Mouse (Mus musculus) midbrain, embryonic 15.5 days (tissue): ENCODE measurements around the gene Slc17a4. TPM values are rescaled to one million over a fixed set of nuclear protein-coding genes. Genes with fewer than 3 reads are reported as not detected.

ENCODE experiments used
- ATAC-seq: fragments of 200-750 bp; cut with Nextera tagmentation; replicated peaks from 2 replicates; pipeline ENCODE4 v1.8.0; 2017; ENCODE audit warnings: moderate TSS enrichment
- H3K27ac ChIP-seq: fragments of 300-500 bp; sonication (generic); 2 replicates; pipeline ENCODE4 v1.5.1; 2015; ENCODE audit warnings: mild to moderate bottlenecking, inconsistent platforms
- H3K27me3 ChIP-seq: fragments of 300-500 bp; sonication (generic); replicated peaks from 2 replicates; pipeline ENCODE4 v1.6.1; 2015; ENCODE audit warnings: inconsistent platforms
- H3K36me3 ChIP-seq: fragments of 300-500 bp; sonication (generic); replicated peaks from 2 replicates; pipeline ENCODE4 v1.6.1; 2015; ENCODE audit warnings: inconsistent platforms
- H3K4me1 ChIP-seq: fragments of 300-500 bp; sonication (generic); 2 replicates; pipeline ENCODE4 v1.6.1; 2015; ENCODE audit warnings: inconsistent platforms
- H3K4me2 ChIP-seq: fragments of 300-500 bp; sonication (generic); 2 replicates; pipeline ENCODE4 v1.6.1; 2015; ENCODE audit warnings: inconsistent platforms, mild to moderate bottlenecking, moderate library complexity
- H3K4me3 ChIP-seq: fragments of 300-500 bp; sonication (generic); 2 replicates; pipeline ENCODE4 v1.5.1; 2015; ENCODE audit warnings: mild to moderate bottlenecking, inconsistent platforms
- H3K9ac ChIP-seq: fragments of 300-500 bp; sonication (generic); 2 replicates; pipeline ENCODE4 v1.6.1; 2015; ENCODE audit warnings: mild to moderate bottlenecking, inconsistent platforms
- H3K9me3 ChIP-seq: fragments of 300-500 bp; sonication (generic); 2 replicates; pipeline ENCODE4 v1.6.1; 2016; ENCODE audit warnings: inconsistent platforms
- WGBS: fragments of 180-500 bp; shearing (Covaris S2); methylation state at CpG from one replicate; pipeline ENCODE4 v1.1.7; 2015; ENCODE audit warnings: mixed read lengths; 5-methylcytosine and 5-hydroxymethylcytosine counted together
- polyA plus RNA-seq: library from polyadenylated mRNA; unstranded; fragments of >200 nt; fragmentation: Nextera tagmentation; extraction: Ambion mirVana; gene quantifications from 2 replicates; pipeline ENCODE4 v1.2.1, GENCODE M21; 2015

The Slc17a4 gene
- not detected in 2 replicates for polyA plus RNA-seq

DNA sequence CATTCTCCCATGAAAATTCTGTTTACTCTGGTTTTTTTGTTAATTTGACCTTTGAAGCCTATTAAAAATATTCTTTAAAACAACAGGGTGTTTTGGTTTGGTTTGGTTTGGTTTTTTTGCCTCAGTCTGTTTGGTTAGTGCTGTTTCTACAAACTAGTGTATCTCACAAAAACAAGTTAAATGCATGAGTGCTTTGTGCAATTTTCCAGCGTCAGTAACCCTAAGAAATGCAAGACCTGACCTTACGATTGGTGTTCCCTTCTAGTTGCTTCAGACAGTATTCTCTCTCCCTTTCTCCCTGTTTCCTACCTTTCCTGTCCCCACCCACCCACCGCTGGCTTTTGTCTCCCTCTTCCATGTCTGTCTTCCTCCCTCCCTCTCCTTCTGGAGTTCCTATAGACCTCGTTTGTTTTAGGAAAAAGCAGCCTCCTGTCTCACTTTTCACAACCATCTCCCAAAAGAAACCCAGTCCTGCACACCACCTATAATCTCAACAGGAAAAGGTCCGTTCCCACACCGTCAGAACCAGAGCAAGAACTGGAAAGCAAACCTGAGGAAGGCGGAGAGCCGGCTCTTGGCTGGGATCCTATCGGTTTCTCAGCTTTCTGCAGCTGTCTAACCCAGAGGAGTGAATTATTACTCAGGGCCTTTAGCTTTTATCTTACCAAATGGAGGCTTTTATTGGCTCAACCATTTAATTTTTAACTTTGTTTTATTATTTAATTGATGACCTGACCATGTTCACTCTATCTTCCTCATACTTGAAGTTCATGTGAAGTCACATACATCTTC is at the start of gene Slc17a4:
TSS of gene Slc17a4 (minus strand) at position 634 of the 792 bp plus-strand sequence.
- Histone ChIP-seq H3K36me3 (no peaks in the 10 kb centered on the region), H3K27me3 (no peaks in the 10 kb centered on the region), H3K27ac (no peak within 1 kb of the TSS), H3K4me3 (no peak within 1 kb of the TSS), H3K4me1 (no peaks in the 10 kb centered on the region), H3K9me3 (no peaks in the 10 kb centered on the region), H3K4me2 (no peak within 1 kb of the TSS), H3K9ac (no peak within 1 kb of the TSS)
- no peak for ATAC-seq
- WGBS = 72% methylated on average over 9 of the region's 9 CpGs

DNA sequence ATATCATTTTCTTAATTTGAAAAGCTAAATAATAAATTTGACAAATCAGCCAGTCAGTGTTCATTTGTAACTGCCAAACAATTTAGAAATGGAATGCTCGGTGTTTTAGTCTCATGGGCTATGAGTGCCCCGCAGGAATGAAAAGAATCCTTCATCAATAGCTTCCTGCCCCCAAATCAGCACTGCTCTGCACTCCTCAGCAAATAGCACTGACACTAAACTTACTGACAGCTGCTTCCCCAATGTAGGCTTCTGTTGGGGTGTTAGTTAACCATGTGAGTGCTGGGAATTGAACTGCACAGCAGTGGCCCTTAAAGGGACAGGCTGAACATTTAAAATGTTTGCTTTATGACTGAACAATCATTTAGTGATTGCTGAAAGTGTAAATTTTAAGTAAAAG is 45.0 kb upstream of the Slc17a4 start:
- Histone ChIP-seq H3K27me3 (no peaks in the 10 kb centered on the region), H3K4me1 (peaks cover 8% of the 10 kb centered on the region; the same call in 1 of the 2 replicates), H3K9ac (no peak overlapping the region), H3K9me3 (no peaks in the 10 kb centered on the region), H3K27ac (no peak overlapping the region), H3K4me2 (no peak overlapping the region), H3K4me3 (no peak overlapping the region), H3K36me3 (no peaks in the 10 kb centered on the region)
- WGBS = 14% methylated on average over 2 of the region's 2 CpGs
- no peak for ATAC-seq

DNA sequence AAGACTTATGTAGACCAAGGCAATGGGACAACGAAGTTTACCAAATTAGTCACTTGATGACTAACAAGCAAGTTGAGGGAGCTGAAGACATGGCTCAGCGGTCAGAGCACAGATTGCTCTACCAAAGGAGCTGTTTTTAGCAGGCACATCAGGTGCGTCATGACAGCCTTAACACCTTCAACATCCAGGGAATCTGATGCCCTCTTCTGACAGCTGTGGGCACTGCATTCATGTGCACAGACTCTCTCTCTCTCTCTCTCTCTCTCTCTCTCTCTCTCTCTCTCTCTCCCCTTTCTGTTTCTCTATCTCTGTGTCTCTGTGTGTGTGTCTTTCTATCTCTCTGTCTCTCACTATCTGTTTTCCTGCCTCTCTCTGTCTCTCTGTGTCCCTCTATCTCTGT is 36.1 kb upstream of the Slc17a4 start:
- H3K27me3 ChIP-seq = no peaks in the 10 kb centered on the region

DNA sequence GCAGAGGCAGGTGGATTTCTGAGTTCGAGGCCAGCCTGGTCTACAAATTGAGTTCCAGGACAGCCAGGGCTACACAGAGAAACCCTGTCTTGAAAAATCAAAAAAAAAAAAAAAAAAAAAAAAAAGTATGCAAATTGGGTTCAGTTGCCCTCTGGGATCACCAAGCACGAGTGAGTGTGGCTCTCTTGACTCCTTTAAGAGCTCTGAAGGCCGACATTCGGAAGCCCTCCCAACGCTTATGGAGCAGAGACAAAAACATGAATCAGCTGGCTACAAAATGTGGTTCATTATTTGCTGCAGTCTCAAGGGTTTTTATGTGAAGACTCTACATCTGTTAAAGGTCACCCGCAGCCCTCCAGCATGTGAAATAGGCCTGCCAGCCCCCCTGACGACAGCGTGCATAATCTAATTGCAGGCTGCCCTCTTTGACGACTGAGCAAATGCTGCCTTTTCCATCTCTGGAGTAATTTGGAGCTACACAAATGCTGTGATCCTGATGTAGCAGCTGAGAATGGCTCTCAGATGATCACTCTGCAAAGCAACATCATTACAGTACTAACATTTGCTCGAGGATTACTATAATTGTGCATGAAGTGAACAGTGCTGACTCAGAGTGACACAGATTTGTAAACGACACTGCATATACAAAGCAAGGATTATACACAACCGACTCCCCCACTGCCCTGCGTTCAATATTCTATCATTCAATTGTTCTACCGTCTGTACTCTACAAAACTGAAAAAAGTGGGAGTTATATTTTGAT is 34.9 kb upstream of the Slc17a4 start:
- H3K36me3 ChIP-seq = no peaks in the 10 kb centered on the region
- H3K9me3 ChIP-seq = no peaks in the 10 kb centered on the region
- peaks cover 4% of the 10 kb centered on the region; the same call in 1 of the 2 replicates for H3K4me1 ChIP-seq
- WGBS = 18% methylated on average over 14 of the region's 14 CpGs
- 0 out of 2 replicates have a peak overlapping the region, but pooled peaks have one; percentile 16 for H3K27ac ChIP-seq
- H3K9ac ChIP-seq = no peak overlapping the region
- H3K4me2 ChIP-seq = no peak overlapping the region
- H3K27me3 ChIP-seq = no peaks in the 10 kb centered on the region
- no peak overlapping the region for H3K4me3 ChIP-seq
- ATAC-seq = peak; percentile 86

More for the DNA sequence above, 36.1 kb upstream of the Slc17a4 start:
- H3K4me3 ChIP-seq = no peak overlapping the region
- H3K4me2 ChIP-seq = no peak overlapping the region
- no peaks in the 10 kb centered on the region for H3K36me3 ChIP-seq
- no peaks in the 10 kb centered on the region for H3K9me3 ChIP-seq
- H3K27ac ChIP-seq = no peak overlapping the region
- H3K9ac ChIP-seq = no peak overlapping the region
- ATAC-seq = no peak
- peaks cover 4% of the 10 kb centered on the region; the same call in 1 of the 2 replicates for H3K4me1 ChIP-seq
- WGBS = 77% methylated on average over 3 of the region's 3 CpGs

DNA sequence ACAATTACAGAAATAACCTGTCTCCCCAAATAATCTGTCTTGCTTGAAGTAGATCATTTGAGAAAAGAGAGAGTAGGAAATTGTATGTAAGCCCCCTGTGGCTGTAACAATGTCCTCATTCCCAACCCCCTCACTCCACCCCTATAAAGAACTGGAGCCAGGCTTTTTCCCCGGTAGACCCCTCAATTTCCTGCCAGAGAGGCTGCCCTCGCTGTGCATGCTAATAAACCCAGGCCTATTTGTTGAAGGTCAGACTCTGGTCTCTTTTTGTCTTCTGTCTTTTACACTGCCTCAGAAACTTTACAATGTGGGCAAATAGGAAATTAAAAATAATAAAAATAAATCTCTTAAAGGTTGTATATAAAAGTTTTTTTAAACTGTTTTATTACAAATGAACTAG is 31.4 kb upstream of the Slc17a4 start:
- no peak for ATAC-seq
- no peaks in the 10 kb centered on the region for H3K27me3 ChIP-seq
- no peak overlapping the region for H3K9ac ChIP-seq
- H3K36me3 ChIP-seq = no peaks in the 10 kb centered on the region
- 23% methylated on average over 2 of the region's 2 CpGs for WGBS
- H3K4me1 ChIP-seq = peaks cover 4% of the 10 kb centered on the region; the same call in 1 of the 2 replicates
- H3K9me3 ChIP-seq = no peaks in the 10 kb centered on the region
- no peak overlapping the region for H3K27ac ChIP-seq
- no peak overlapping the region for H3K4me3 ChIP-seq
- H3K4me2 ChIP-seq = no peak overlapping the region

DNA sequence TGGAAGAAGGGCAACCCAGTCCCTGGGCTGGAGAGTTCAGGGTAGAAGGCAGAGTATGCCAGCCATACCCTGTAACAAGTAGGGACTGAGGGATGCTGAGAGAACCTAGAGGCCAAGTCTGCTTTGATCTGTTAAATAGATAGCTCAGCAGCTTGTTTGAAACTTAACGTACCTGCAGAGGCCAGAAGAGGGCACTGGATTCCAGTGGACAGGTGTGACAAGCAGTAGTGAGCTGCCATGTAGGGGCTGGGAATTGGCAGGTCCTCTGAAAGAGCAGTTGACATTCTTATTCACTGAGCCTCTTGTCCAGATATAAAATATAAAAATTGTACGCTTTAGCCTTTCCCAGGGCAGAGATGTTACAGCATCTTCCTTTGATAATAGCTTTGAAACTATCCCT is 28.1 kb upstream of the Slc17a4 start:
- no peak for ATAC-seq
- Histone ChIP-seq H3K9me3 (no peaks in the 10 kb centered on the region), H3K4me3 (no peak overlapping the region), H3K4me2 (no peak overlapping the region), H3K4me1 (no peaks in the 10 kb centered on the region), H3K9ac (no peak overlapping the region), H3K27ac (no peak overlapping the region), H3K36me3 (no peaks in the 10 kb centered on the region), H3K27me3 (no peaks in the 10 kb centered on the region)
- WGBS = 53% methylated on average over 2 of the region's 2 CpGs

DNA sequence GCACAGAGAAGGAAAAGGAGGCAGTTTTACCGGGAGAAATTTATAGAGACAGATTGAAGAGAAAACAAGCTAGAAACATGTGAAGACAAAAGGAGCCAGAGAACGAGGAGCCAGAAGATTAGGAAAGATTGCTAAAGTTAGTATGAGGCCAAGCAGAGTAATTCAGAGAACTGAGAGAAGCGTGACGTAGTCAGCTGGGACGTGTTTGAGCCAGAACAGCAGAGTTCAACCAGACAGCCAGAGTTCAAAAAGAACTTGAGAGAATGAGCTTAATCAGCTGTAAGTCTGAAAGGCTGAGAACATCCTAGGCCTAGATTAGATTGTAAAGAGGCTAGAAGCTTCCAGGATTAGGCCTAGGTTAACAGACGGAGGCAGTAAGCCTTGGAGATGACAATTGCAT is 25.5 kb upstream of the Slc17a4 start:
- no peak overlapping the region for H3K4me2 ChIP-seq
- ATAC-seq = no peak
- no peaks in the 10 kb centered on the region for H3K9me3 ChIP-seq
- H3K36me3 ChIP-seq = no peaks in the 10 kb centered on the region
- no peak overlapping the region for H3K9ac ChIP-seq
- no peak overlapping the region for H3K27ac ChIP-seq
- 50% methylated on average over 6 of the region's 6 CpGs for WGBS
- no peaks in the 10 kb centered on the region for H3K4me1 ChIP-seq
- no peak overlapping the region for H3K4me3 ChIP-seq
- no peaks in the 10 kb centered on the region for H3K27me3 ChIP-seq

DNA sequence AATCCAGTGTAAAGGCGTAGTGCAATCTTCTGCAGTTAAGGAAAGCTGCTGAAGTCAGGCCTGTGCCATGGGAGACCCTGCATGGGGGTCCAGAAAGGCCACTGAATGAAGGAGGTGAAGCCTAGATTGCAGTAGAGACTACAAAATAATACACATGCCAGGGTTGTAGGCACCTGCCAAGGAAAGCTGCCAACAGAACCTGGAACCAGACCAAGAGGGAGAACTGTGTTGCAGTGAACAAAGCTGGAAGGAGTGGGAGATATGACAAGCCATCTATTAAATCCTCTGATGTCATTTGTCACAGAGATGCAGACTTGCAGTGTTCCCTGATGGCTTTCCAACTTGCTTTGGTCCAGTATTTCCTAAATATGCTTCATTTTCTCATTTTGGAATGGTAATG is 23.9 kb upstream of the Slc17a4 start:
- Histone ChIP-seq H3K36me3 (no peaks in the 10 kb centered on the region), H3K4me1 (no peaks in the 10 kb centered on the region), H3K4me3 (no peak overlapping the region), H3K27ac (no peak overlapping the region), H3K9ac (no peak overlapping the region), H3K9me3 (no peaks in the 10 kb centered on the region), H3K4me2 (no peak overlapping the region), H3K27me3 (no peaks in the 10 kb centered on the region)
- ATAC-seq = no peak
- 91% methylated on average over 1 of the region's 1 CpGs for WGBS

DNA sequence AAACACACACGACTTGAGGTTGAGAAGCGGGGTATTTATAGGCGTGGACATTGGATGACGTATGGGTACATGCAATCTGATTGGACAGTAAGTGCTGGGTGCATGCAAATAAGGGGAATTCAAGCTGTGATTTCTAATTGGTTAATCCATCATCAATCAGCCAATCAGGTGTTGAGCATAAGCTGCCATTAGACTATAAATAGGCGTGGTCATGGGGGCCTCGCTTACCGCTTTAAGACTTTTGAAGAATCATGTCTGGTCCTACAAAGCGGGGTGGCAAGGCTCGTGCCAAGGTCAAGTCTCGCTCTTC is 19.4 kb upstream of the Slc17a4 start, which contains the start of gene Hist1h2aa:
TSS of gene Hist1h2aa (plus strand) at position 252 of the 310 bp plus-strand sequence.
- Histone ChIP-seq H3K4me2 (no peak within 1 kb of the TSS), H3K4me3 (no peak within 1 kb of the TSS), H3K27me3 (no peaks in the 10 kb centered on the region), H3K9me3 (no peaks in the 10 kb centered on the region), H3K9ac (no peak within 1 kb of the TSS), H3K27ac (no peak within 1 kb of the TSS), H3K4me1 (no peaks in the 10 kb centered on the region), H3K36me3 (no peaks in the 10 kb centered on the region)
- no peak for ATAC-seq
- WGBS = 94% methylated on average over 10 of the region's 10 CpGs

DNA sequence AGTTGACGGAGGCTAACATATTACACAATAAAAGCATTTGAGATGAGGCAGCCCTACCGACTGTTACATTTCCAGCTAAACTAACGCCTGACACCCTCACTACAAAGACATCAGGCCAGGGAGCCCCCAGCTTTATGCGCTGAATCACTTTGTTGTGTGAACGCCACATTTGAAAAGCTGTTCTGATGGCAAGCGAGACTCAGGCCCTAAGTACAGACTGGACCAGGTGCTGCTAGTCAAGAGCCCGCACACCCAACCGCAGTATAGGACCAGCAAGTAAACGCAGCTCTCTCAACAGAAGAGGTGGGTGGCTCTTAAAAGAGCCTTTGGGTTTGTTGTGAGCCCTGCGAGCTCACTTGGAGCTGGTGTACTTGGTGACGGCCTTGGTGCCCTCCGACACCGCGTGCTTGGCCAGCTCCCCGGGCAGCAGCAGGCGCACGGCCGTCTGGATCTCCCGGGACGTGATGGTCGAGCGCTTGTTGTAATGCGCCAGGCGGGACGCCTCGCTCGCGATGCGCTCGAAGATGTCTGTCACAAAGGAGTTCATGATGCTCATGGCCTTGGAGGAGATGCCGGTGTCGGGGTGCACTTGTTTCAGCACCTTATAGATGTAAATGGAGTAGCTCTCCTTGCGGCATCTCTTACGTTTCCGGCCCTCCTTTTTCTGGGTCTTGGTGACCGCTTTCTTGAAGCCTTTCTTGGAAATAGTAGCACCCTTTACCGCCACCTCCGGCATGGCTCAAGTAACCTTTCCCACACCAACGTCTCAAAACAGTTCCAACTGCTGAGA is 18.8 kb upstream of the Slc17a4 start, which contains the start of gene Hist1h2ba:
TSS of gene Hist1h2ba (minus strand) at position 736 of the 790 bp plus-strand sequence.
- no peak within 1 kb of the TSS for H3K27ac ChIP-seq
- no peaks in the 10 kb centered on the region for H3K36me3 ChIP-seq
- WGBS = 94% methylated on average over 39 of the region's 39 CpGs
- no peak within 1 kb of the TSS for H3K4me3 ChIP-seq
- H3K27me3 ChIP-seq = no peaks in the 10 kb centered on the region
- no peak within 1 kb of the TSS for H3K4me2 ChIP-seq
- H3K4me1 ChIP-seq = no peaks in the 10 kb centered on the region
- H3K9me3 ChIP-seq = no peaks in the 10 kb centered on the region
- H3K9ac ChIP-seq = no peak within 1 kb of the TSS
- no peak for ATAC-seq

DNA sequence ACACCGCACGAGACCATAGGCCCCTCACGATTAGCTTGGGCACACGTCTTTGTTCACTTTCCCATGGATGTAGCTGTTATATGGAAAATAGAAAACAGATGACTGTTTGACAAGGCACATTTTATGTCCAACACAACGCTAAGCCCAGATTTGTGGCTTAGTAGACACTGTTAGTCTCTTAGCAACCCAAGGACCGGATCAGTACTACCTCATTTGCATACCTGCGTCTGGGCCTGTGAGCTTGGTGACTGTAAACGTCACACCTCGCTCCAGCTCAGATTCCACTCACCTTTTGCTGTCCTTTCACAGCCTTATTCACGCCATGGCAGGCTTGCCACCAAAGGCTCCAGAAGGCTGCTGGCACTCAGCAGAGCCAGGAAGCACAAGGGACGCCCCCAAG is 16.1 kb upstream of the Slc17a4 start:
- ATAC-seq = no peak
- no peaks in the 10 kb centered on the region for H3K36me3 ChIP-seq
- H3K4me1 ChIP-seq = no peaks in the 10 kb centered on the region
- no peak overlapping the region for H3K9ac ChIP-seq
- 77% methylated on average over 11 of the region's 11 CpGs for WGBS
- no peaks in the 10 kb centered on the region for H3K27me3 ChIP-seq
- no peak overlapping the region for H3K4me2 ChIP-seq
- H3K4me3 ChIP-seq = no peak overlapping the region
- no peaks in the 10 kb centered on the region for H3K9me3 ChIP-seq
- no peak overlapping the region for H3K27ac ChIP-seq

DNA sequence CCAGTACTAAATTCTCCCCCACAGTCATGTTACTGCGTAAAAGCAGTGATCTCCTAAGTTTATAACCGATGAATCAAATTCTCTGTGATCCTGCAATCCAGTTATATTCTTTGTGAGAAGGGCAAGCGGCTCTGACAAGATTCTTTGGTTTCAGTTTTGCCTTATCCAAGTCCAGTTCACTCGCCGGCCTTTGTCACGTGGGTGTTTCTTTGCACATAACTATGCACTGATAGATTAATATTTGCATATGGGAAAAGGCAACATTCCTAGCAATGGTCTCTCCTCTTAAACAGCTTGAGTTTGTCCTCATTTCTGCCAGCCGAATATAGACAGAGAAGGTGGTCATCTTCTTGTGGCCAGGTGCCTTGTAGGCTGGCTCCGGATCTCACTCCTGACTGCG is 15.7 kb upstream of the Slc17a4 start:
- H3K4me3 ChIP-seq = no peak overlapping the region
- ATAC-seq = no peak
- H3K27ac ChIP-seq = no peak overlapping the region
- 92% methylated on average over 9 of the region's 9 CpGs for WGBS
- no peaks in the 10 kb centered on the region for H3K4me1 ChIP-seq
- H3K36me3 ChIP-seq = no peaks in the 10 kb centered on the region
- no peaks in the 10 kb centered on the region for H3K9me3 ChIP-seq
- H3K9ac ChIP-seq = no peak overlapping the region
- H3K4me2 ChIP-seq = no peak overlapping the region
- no peaks in the 10 kb centered on the region for H3K27me3 ChIP-seq
